Mouse (Mus musculus) cerebellum, adult 18-20 months (tissue): ENCODE data around the gene Cacna2d1.
A peak's percentile ranks its signal among the peaks of the same experiment; 100 is the strongest.

Experiments
- DNase-seq, 2 experiments: peaks; one replicate each; pipeline ENCODE4 v3.0.0; 2021

Cacna2d1 gene

GRCm38 (mm10) chr5:15983354-15983753, 48.9 kb downstream of the Cacna2d1 start:
- no peak for DNase-seq

- DNase-seq: no peak
Measured at GRCm38 (mm10) chr5:15985228-15985858, 50.9 kb downstream of the Cacna2d1 start.

- DNase-seq: no peak
Measured at GRCm38 (mm10) chr5:15985901-15986300, 51.4 kb downstream of the Cacna2d1 start.

DNA sequence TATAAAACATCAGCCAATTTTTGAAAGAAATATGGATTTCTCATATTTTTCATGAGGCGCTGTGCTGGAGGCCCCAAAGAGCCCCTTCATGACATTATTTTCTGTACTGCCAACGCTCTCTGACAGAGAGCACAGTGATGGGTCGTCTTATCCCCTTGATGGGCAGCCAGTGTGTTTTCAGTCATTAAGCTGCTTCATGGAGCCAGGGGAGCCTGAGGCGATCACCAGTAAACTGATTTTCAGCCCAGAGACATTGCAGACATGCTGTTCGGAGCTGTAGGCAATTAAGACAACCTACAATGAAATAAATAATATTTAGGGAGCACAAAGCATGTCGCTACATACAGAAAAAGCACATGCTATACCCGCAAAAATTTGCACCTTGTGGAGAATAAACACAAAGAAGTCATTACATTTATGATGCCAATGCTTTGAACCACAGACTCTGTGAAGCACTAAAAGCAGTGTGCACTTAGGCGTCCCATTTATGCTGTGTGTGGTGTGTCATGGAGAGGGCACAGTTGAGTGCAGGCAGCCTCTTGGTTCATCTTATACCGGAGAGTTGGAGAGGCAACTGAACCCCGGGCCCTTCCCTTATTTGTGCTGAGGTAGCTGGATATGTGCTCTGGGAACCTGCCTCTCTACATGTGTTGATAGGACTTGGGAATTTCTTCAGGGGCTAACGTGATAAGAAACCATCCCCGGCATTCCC, 57.1 kb downstream of the Cacna2d1 start:
- DNase-seq: no peak

GRCm38 (mm10) chr5:15993252-15993944, 58.9 kb downstream of the Cacna2d1 start:
- DNase-seq: no peak

GRCm38 (mm10) chr5:15997190-15997589, 62.7 kb downstream of the Cacna2d1 start:
- peak; percentile 39 to 48 for DNase-seq

- DNase-seq: peak; percentile 38 to 51
Measured at GRCm38 (mm10) chr5:15997769-15998168, 63.3 kb downstream of the Cacna2d1 start.

DNA sequence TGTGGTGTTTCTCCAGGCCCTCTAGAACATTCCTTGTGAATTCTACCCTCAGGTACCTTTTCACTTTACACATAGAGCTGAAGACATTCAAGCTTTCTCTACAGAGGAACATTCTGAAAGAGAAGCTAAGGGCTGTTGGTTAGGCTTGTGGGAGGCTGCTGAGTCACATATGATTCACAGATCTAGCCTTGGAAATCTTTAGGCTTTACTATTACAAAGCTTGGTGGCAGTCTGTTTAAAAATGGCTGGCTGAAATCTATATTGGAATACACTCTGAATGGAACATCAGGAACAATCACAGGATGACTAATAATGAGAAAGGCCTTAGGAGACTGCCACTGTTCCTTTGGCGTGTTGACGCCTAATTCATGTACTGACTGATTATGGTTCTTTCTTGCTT, 66.4 kb downstream of the Cacna2d1 start:
- DNase-seq: no peak

DNA sequence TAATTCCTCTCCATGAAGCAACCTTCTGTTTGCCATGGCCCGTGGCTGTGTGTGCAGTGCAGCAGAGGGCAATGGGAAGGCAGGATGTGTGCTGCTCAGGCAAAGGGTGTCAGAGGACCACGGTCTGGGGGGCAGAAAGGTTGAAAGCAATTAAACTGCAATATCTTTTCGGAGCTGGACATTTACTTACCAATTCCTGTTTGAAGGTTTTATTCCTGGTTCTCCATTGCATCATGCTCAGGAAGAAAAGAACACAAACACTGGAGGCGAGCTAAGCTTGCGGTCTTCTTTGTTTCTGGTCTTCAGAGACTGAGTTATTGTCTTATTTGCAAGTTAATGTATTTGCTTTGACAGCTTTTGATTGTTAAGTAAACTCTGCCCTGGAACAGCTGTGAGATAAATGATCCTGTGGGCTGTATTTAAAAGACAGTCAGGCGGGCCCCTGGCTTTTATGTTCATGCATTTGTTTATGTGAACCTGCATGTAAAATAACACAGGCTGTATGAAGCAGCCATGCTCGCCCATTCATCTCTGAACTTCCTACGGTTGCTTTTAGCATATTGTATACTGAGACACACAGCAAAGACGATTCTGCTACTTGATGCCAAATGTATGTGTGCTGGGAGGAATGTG, 68.1 kb downstream of the Cacna2d1 start:
- no peak for DNase-seq

DNA sequence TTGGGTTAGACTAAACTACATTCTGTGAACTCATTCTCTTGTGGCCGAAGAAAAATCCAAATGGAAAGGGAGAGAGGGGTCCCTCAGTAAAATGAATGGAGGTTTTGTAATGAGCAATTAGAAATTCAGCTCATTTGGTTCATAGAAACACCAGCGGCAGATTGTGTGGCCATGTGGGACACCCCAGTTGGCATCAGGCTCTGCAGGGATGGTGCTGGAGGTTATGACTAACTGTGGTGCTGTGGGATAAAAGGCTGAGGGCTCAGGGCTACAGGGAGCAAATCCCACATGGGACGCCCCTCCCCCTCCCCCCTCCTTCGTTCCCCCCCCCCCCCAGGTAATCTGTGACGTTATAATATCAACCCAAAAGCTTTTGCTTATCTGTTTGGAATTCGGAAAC, 69.8 kb downstream of the Cacna2d1 start:
- peak; percentile 79 to 83 for DNase-seq

GRCm38 (mm10) chr5:16006964-16007363, 72.5 kb downstream of the Cacna2d1 start:
- DNase-seq: no peak

- DNase-seq: no peak
Measured at GRCm38 (mm10) chr5:16013649-16014048, 79.2 kb downstream of the Cacna2d1 start.

- no peak for DNase-seq
Measured at GRCm38 (mm10) chr5:16014392-16014791, 79.9 kb downstream of the Cacna2d1 start.

DNA sequence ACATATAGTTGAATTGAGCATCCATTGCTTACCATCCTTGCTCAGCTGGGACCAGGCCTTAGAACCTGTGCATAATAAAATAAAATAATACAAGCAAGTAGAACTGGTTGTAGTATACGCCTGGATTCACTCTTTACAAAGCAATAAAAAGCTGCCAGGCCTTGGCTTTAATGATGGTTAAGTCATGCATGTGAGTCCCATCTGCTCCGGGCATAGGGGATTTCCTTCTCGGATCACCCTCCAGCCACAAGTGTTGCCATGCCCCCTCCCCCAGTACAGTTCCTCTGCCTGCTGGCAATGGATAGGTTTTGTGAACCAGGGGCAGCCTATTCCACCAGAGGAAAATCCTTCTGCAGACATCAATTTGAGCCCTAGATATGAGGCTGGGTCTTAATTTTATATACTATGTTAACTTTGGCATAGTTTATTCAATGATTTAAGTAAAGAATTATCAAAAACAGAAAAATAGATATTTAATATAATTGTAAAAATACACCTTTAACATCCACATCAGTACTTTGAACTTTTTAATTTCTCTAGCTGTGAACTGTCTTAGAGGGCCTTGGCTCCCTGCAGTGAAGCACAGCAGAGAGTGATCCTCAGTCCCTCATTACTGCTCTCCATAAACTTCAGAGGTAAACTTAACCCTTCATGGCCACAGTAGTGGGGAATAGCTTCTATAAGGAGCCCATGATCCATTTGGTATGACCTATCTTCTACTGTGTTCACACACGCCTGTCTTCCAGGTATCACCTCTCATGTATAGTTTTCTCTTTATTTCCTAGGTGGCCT, 90.3 kb downstream of the Cacna2d1 start:
- DNase-seq: peak; percentile 81 to 91

DNA sequence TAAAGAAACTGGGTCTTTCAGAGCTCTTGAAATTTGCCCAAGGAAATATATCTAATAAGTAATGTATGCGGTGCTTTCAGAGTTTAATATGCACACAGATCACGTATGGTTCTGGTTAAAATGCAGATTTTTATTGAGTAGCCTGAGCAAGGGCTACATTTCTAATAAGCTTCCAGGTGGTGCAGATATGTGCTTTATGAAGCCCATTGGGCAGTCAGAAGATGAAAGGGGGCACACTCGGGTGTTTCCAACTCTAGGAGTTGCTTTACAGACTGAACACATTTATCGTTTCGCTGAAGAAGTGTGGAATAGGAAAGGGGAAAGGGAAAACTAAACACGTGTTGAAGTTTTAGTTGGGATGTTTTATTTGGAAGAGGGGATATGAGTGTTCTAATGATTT, 94.4 kb downstream of the Cacna2d1 start:
- no peak for DNase-seq

DNA sequence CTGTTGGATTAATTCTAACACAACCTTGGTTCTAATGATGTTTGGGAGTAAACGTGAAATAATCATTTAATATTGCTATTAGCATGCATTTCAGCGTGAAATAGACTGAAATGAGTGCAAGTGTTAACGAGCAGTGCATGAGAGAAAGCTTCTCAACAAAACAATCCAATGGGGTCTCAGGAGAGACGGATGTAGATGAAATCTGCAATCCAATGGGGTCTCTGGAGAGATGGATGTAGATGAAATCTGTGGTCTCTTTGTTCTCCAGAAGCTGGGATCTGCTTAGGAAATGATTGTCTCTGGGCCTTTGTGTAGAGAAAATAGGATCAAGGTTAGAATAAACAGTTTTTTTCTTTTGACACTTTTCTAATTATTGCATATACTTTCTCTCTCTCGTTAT, 95.0 kb downstream of the Cacna2d1 start:
- DNase-seq: no peak

- DNase-seq: no peak
Measured at GRCm38 (mm10) chr5:16033569-16033968, 99.1 kb downstream of the Cacna2d1 start.

- no peak for DNase-seq
Measured at GRCm38 (mm10) chr5:16035259-16035658, 100.8 kb downstream of the Cacna2d1 start.

DNA sequence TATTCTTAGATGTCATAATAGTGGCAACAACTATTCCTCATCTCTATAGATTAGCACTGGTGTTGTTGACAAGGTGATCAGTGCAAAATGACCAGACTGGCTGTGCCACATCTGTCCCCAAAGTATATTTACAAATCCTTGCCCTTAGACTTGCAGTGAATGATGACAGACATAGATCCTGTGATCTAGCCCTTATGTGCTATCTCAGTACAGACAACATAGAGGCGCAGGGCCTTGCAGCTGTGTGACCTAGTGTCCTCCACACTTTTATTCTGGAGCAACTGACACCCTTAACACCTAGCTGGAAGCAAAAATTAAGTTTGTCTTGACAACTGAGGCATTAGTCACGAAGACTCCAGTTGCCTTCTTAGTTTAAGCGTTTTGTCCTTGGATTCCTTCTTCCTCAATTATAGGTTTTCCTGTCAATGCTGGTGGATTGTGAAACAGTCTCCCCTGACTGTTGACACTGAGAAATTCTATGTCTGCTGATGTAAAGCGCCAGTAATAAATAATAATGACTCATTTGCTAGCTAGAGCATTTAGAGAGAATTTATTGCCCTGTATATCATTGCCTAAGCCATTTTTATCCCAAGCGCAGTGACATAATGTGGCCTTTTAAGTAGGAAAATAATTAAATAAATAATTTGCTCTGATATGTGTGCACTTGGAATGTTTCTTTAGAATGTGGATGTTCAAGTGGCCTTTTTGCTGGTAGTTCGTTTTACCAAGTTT, 110.8 kb downstream of the Cacna2d1 start:
- DNase-seq: no peak

- no peak for DNase-seq
Measured at GRCm38 (mm10) chr5:16047452-16048191, 113.1 kb downstream of the Cacna2d1 start.

- peak; percentile 17 to 29 for DNase-seq
Measured at GRCm38 (mm10) chr5:16056795-16057194, 122.3 kb downstream of the Cacna2d1 start.
